Mouse (Mus musculus): ENCODE measurements around the gene Rpl10a.
"Not testable (repeated sequence)": the region's sequence is repeated elsewhere in the genome, so short reads cannot be mapped to it uniquely, and the experiment has no call there.

The Rpl10a gene

GRCm38 (mm10) chr17:28308297-28309195 is 19.7 kb upstream of the Rpl10a start:
- DNase-seq (ENCODE audit: low spot score in 2 of 2), result peak; percentile 72 to 91

GRCm38 (mm10) chr17:28310831-28311230 is 17.4 kb upstream of the Rpl10a start:
- DNase-seq (ENCODE audit: low spot score in 2 of 2), result no peak

GRCm38 (mm10) chr17:28311366-28312132 is 16.7 kb upstream of the Rpl10a start:
- no peak for DNase-seq (ENCODE audit: low spot score in 2 of 2)

GRCm38 (mm10) chr17:28312232-28313211 is 15.7 kb upstream of the Rpl10a start:
- DNase-seq (ENCODE audit: low spot score in 2 of 2), result no peak

GRCm38 (mm10) chr17:28313212-28313879 is 14.9 kb upstream of the Rpl10a start, which contains the start of gene Fance:
Gene Fance, plus strand, starts transcription at chr17:28313519.
- DNase-seq (ENCODE audit: low spot score in 2 of 2), result peak; percentile 94 to 95

GRCm38 (mm10) chr17:28313880-28314225 is 14.4 kb upstream of the Rpl10a start:
- no peak for DNase-seq (ENCODE audit: low spot score in 2 of 2)

GRCm38 (mm10) chr17:28315611-28316160 is 12.6 kb upstream of the Rpl10a start:
- no peak for DNase-seq (ENCODE audit: low spot score in 2 of 2)

- DNase-seq (ENCODE audit: low spot score in 2 of 2), result no peak
Measured at GRCm38 (mm10) chr17:28316476-28316875, 11.8 kb upstream of the Rpl10a start.

GRCm38 (mm10) chr17:28317091-28317490 is 11.2 kb upstream of the Rpl10a start:
- no peak for DNase-seq (ENCODE audit: low spot score in 2 of 2)

- DNase-seq (ENCODE audit: low spot score in 2 of 2), result no peak
Measured at GRCm38 (mm10) chr17:28317725-28318124, 10.5 kb upstream of the Rpl10a start.

GRCm38 (mm10) chr17:28321700-28322099 is 6.6 kb upstream of the Rpl10a start:
- no peak for DNase-seq (ENCODE audit: low spot score in 2 of 2)

- DNase-seq (ENCODE audit: low spot score in 2 of 2), result no peak
Measured at GRCm38 (mm10) chr17:28323786-28324185, 4.5 kb upstream of the Rpl10a start.

GRCm38 (mm10) chr17:28324416-28324815 is 3.9 kb upstream of the Rpl10a start:
- DNase-seq (ENCODE audit: low spot score in 2 of 2), result not testable (repeated sequence)

- no peak for DNase-seq (ENCODE audit: low spot score in 2 of 2)
Measured at GRCm38 (mm10) chr17:28325751-28326150, 2.5 kb upstream of the Rpl10a start.

- no peak for DNase-seq (ENCODE audit: low spot score in 2 of 2)
Measured at GRCm38 (mm10) chr17:28326951-28327350, 1.3 kb upstream of the Rpl10a start.

GRCm38 (mm10) chr17:28327673-28328325 is 472 bp upstream of the Rpl10a start:
- no peak for DNase-seq (ENCODE audit: low spot score in 2 of 2)

GRCm38 (mm10) chr17:28328946-28329345 is 675 bp downstream of the Rpl10a start:
- no peak for DNase-seq (ENCODE audit: low spot score in 2 of 2)

GRCm38 (mm10) chr17:28329503-28330231 is 1.4 kb downstream of the Rpl10a start:
- DNase-seq (ENCODE audit: low spot score in 2 of 2), result no peak

GRCm38 (mm10) chr17:28330232-28330546 is 1.9 kb downstream of the Rpl10a start:
- no peak for DNase-seq (ENCODE audit: low spot score in 2 of 2)

- not testable (repeated sequence) for DNase-seq (ENCODE audit: low spot score in 2 of 2)
Measured at GRCm38 (mm10) chr17:28330590-28330989, 2.3 kb downstream of the Rpl10a start.

Measured in heart, adult 9 months (tissue).